Mouse (Mus musculus) erythroblast, embryonic 14.5 days (primary cell): ENCODE results near the gene Umad1.

Experiments used
- GATA1 ChIP-seq: IDR thresholded peaks from 2 replicates; pipeline ENCODE4 v1.6.1; 2012; ENCODE audit warnings: low read length, inconsistent platforms, mixed read lengths
- TAL1 ChIP-seq: IDR thresholded peaks from 3 replicates; pipeline ENCODE4 v1.6.1; 2012; ENCODE audit warnings: low read length, inconsistent platforms, mixed read lengths

DNA sequence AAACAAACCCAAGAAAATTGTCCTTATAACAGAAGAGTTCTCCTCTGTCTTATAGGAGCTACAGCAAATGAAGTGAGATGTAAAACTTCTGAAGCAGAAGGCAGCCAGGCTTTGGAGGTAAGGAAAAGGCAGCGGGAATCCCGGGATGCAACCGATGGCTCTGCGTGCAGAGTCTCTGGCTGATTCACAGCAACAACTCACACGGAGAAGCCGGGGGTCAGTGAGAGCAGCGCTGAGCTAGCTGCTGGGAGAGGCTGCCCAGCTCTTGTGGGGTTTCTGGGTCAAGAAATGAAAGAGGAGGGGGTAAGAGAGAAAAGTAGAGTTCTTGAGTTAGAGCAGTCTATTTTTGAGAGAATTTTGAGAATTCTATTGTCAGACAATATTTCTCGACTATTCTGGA is 114.8 kb downstream of the Umad1 start:
- TF ChIP-seq GATA1 (no peak), TAL1 (no peak)
